Mouse (Mus musculus) liver, postnatal 0 days (tissue): Measurements from ENCODE around the gene Zfp213.

Experiments used
- CTCF ChIP-seq: sonication (generic); IDR thresholded peaks from 2 replicates; pipeline ENCODE4 v1.5.1; 2016; ENCODE audit warnings: antibody characterized with exemption, low read depth
- EP300 ChIP-seq: IDR thresholded peaks from 2 replicates; pipeline ENCODE4 v1.6.1; 2016; ENCODE audit warnings: antibody characterized with exemption, low read depth, mild to moderate bottlenecking

- no peak for TF ChIP-seq CTCF
- TF ChIP-seq EP300 = no peak
Observed at GRCm38 (mm10) chr17:23554321-23554720, 9.7 kb downstream of the Zfp213 start.
